Mouse (Mus musculus): Measurements from ENCODE around the gene Zbtb42. TPM values are rescaled to one million over a fixed set of nuclear protein-coding genes. Genes with fewer than 3 reads are reported as not detected.
A peak's percentile ranks its signal among the peaks of the same experiment; 100 is the strongest.

Gene Zbtb42
- total and polyA plus RNA-seq, 3 experiments = 7.6 to 11.4 TPM; not detected in 1

DNA sequence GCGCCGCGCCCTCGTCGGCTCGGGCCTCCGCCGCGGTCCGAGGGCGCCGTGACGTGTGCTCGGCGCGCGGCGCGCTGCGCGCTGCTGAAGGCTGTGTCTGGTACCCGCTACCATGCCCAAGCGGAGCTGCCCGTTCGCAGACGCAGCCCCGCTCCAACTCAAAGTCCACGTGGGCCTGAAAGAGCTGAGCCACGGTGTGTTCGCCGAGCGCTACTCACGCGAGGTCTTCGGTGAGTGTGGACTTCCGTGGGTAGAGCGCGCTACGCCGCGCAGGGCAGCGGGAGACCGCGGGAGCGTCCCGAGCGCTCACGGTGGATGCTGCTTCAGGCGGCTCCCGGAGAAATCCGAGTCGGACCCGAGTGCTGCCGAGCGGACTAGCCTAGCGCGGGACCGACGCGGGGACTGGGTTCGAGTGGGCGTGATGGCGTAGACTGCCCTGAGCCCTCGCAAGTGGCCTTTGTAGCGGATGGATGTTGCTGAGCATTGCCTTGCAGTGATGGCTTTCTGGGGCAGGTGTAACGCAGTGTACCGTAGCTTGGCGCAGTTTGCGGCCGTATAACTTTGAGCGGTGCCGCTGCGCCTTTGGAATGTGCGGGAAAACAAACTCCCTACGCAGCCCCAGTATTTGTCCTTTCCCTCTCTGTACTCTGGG, 33.6 kb upstream of the Zbtb42 start:
- peaks cover 7 to 31% of the 10 kb centered on the region in 2 experiments; a peak in 3 of 4 replicates for H3K4me1 ChIP-seq (ENCODE audit: control insufficient read depth in 1 of 2, insufficient read depth in 2 of 2, low read length in 2 of 2)
- peak overlapping the region; percentile 62 to 77 for H3K4me3 ChIP-seq (ENCODE audit: control insufficient read depth in 1 of 2, insufficient read depth in 1 of 2, low read depth in 2 of 2, low read length in 2 of 2)
- TF ChIP-seq CTCF (IDR thresholded peaks at IDR 0.05 in 2 of 3, conservative IDR thresholded peaks at IDR 0.05 in 1 of 3; ENCODE audit: control insufficient read depth in 1 of 3, insufficient read depth in 1 of 3, low read depth in 2 of 3, low read length in 3 of 3, poor library complexity in 1 of 3, severe bottlenecking in 1 of 3) (no peak), TBP (IDR thresholded peaks at IDR 0.05; ENCODE audit: low read depth, low read length) (peak; percentile 72), POLR2A (IDR thresholded peaks at IDR 0.05; ENCODE audit: control insufficient read depth in 1 of 2, insufficient read depth in 1 of 2, low read depth in 1 of 2, low read length in 2 of 2, poor library complexity in 1 of 2) (peak in 1 of 2 experiments; percentile 98; a peak in 2 of 4 replicates), UBTF (IDR thresholded peaks at IDR 0.05; ENCODE audit: borderline replicate concordance, insufficient read depth, low read depth, low read length) (peak; percentile 67; the same call in 1 of the 2 replicates)
- peaks cover 4 to 21% of the 10 kb centered on the region in 2 experiments; a peak in 3 of 4 replicates for H3K36me3 ChIP-seq (ENCODE audit: control insufficient read depth in 1 of 2, insufficient read depth in 2 of 2, low read length in 2 of 2)
- no peaks in the 10 kb centered on the region for H3K9me3 ChIP-seq (replicated peaks; ENCODE audit: insufficient read depth, low read length)
- peak overlapping the region; percentile 69 for H3K27ac ChIP-seq (ENCODE audit: control insufficient read depth, low read depth, low read length)
- peak overlapping the region; percentile 84 for H3K9ac ChIP-seq (ENCODE audit: control insufficient read depth, low read depth, low read length, poor library complexity, severe bottlenecking)
- no peak for DNase-seq (ENCODE audit: low read depth, low spot score)
- no peaks in the 10 kb centered on the region for H3K27me3 ChIP-seq (ENCODE audit: control insufficient read depth in 1 of 2, insufficient read depth in 2 of 2, low read length in 2 of 2)
- peaks cover 25% of the 10 kb centered on the region for H3K79me2 ChIP-seq (ENCODE audit: control insufficient read depth, insufficient read depth, low read length, poor library complexity)

DNA sequence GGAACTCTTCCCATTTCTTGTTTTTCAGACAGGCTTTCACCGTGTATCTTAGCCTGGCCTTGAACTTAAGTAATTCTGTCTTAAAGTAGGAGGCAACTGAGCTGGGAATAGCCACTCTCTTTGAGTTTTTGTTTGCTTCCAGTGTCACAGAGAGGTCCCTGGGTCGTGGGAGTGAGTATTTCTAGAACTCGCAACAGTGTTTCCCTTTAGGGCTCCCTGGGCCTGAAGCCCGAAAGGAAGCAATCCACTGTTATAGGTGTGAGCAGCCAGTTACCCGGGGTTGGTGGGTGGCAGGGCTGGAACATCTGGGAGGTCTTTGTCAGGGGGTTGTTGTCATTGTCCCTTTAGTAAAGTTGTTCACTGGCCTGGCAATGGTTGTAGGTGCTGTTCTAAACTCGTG, 32.5 kb upstream of the Zbtb42 start:
- peaks cover 25% of the 10 kb centered on the region for H3K79me2 ChIP-seq (ENCODE audit: control insufficient read depth, insufficient read depth, low read length, poor library complexity)
- H3K4me3 ChIP-seq (ENCODE audit: control insufficient read depth in 1 of 2, insufficient read depth in 1 of 2, low read depth in 2 of 2, low read length in 2 of 2) = peak overlapping the region; percentile 62 to 77
- H3K27ac ChIP-seq (ENCODE audit: control insufficient read depth, low read depth, low read length) = 0 out of 2 replicates have a peak overlapping the region, but pooled peaks have one; percentile 4
- TF ChIP-seq NELFE (IDR thresholded peaks at IDR 0.05; ENCODE audit: low read depth, low read length) (no peak), UBTF (IDR thresholded peaks at IDR 0.05; ENCODE audit: borderline replicate concordance, insufficient read depth, low read depth, low read length) (no peak), JUND (IDR thresholded peaks at IDR 0.05; ENCODE audit: low read depth, low read length) (no peak), POLR2A (IDR thresholded peaks at IDR 0.05; ENCODE audit: control insufficient read depth in 1 of 2, insufficient read depth in 1 of 2, low read depth in 1 of 2, low read length in 2 of 2, poor library complexity in 1 of 2) (no peak), MAFK (IDR thresholded peaks at IDR 0.05; ENCODE audit: borderline replicate concordance, low read depth, low read length) (no peak), TBP (IDR thresholded peaks at IDR 0.05; ENCODE audit: low read depth, low read length) (no peak), ZKSCAN1 (IDR thresholded peaks at IDR 0.05; ENCODE audit: low read depth, low read length) (no peak), GABPA (IDR thresholded peaks at IDR 0.05; ENCODE audit: low read depth, low read length) (no peak), CHD2 (IDR thresholded peaks at IDR 0.05; ENCODE audit: low read length) (no peak), KAT2A (conservative IDR thresholded peaks at IDR 0.05; ENCODE audit: low read depth, low read length) (no peak), HCFC1 (IDR thresholded peaks at IDR 0.05; ENCODE audit: low read depth, low read length) (no peak), MAZ (IDR thresholded peaks at IDR 0.05; ENCODE audit: low read depth, low read length) (no peak), SIN3A (IDR thresholded peaks at IDR 0.05; ENCODE audit: low read length) (no peak)
- H3K9ac ChIP-seq (ENCODE audit: control insufficient read depth, low read depth, low read length, poor library complexity, severe bottlenecking) = peak overlapping the region; percentile 84
- DNase-seq (ENCODE audit: low read depth, low spot score) = no peak
- H3K9me3 ChIP-seq (replicated peaks; ENCODE audit: insufficient read depth, low read length) = no peaks in the 10 kb centered on the region
- H3K27me3 ChIP-seq (ENCODE audit: control insufficient read depth in 1 of 2, insufficient read depth in 2 of 2, low read length in 2 of 2) = no peaks in the 10 kb centered on the region
- H3K36me3 ChIP-seq (ENCODE audit: control insufficient read depth in 1 of 2, insufficient read depth in 2 of 2, low read length in 2 of 2) = peaks cover 4 to 21% of the 10 kb centered on the region in 2 experiments; a peak in 3 of 4 replicates
- peaks cover 7 to 31% of the 10 kb centered on the region in 2 experiments; a peak in 3 of 4 replicates for H3K4me1 ChIP-seq (ENCODE audit: control insufficient read depth in 1 of 2, insufficient read depth in 2 of 2, low read length in 2 of 2)
